Mouse (Mus musculus) limb, embryonic 14.5 days (tissue): ENCODE measurements at regions not wholly inside any gene's neighbourhood (a gene's known extent, or its start where the extent isn't known, plus 50 kb on each side); places are given as distances from the start of the nearest gene placed in this dataset.
A peak's percentile ranks its signal among the peaks of the same experiment; 100 is the strongest.

ENCODE experiments used
- ATAC-seq: fragments of 200-750 bp; cut with Nextera tagmentation; 2 replicates; pipeline ENCODE4 v1.8.0; 2017; ENCODE audit warnings: low read depth, moderate number of reproducible peaks, moderate TSS enrichment; ENCODE audit not compliant: low FRiP score
- DNase-seq: peaks from one replicate; pipeline ENCODE4 v3.0.0-alpha.2; 2015; ENCODE audit warnings: low spot score
- H3K27ac ChIP-seq: fragments of 300-500 bp; sonication (generic); replicated peaks from 2 replicates; pipeline ENCODE4 v1.5.1; 2014; ENCODE audit warnings: low read depth, mild to moderate bottlenecking, low read length, moderate library complexity, mixed read lengths
- H3K27me3 ChIP-seq: fragments of 300-500 bp; sonication (generic); 2 replicates; pipeline ENCODE4 v1.6.1; 2014; ENCODE audit warnings: low read length, mixed read lengths; ENCODE audit not compliant: control insufficient read depth, insufficient read depth
- H3K36me3 ChIP-seq: fragments of 300-500 bp; sonication (generic); 2 replicates; pipeline ENCODE4 v1.6.1; 2014; ENCODE audit warnings: mild to moderate bottlenecking, low read length, moderate library complexity, mixed read lengths; ENCODE audit not compliant: control insufficient read depth, insufficient read depth
- H3K4me1 ChIP-seq: fragments of 300-500 bp; sonication (generic); 2 replicates; pipeline ENCODE4 v1.6.1; 2014; ENCODE audit warnings: antibody characterized with exemption, low read length, mixed read lengths; ENCODE audit not compliant: control insufficient read depth, insufficient read depth
- H3K4me2 ChIP-seq: fragments of 300-500 bp; sonication (generic); replicated peaks from 2 replicates; pipeline ENCODE4 v1.6.1; 2014; ENCODE audit warnings: low read depth, mild to moderate bottlenecking, low read length, moderate library complexity; ENCODE audit not compliant: severe bottlenecking
- H3K4me3 ChIP-seq: fragments of 300-500 bp; sonication (generic); replicated peaks from 2 replicates; pipeline ENCODE4 v1.5.1; 2014; ENCODE audit warnings: low read length
- H3K9ac ChIP-seq: fragments of 300-500 bp; sonication (generic); 2 replicates; pipeline ENCODE4 v1.6.1; 2014; ENCODE audit warnings: mild to moderate bottlenecking, low read depth, low read length, moderate library complexity; ENCODE audit not compliant: severe bottlenecking
- H3K9me3 ChIP-seq: fragments of 300-500 bp; sonication (generic); 2 replicates; pipeline ENCODE4 v1.6.1; 2016; ENCODE audit warnings: low read length; ENCODE audit not compliant: control insufficient read depth
- POLR2A ChIP-seq: fragments of 200-500 bp; IDR thresholded peaks from 2 replicates; pipeline ENCODE4 v1.8.0; 2012; ENCODE audit warnings: inconsistent platforms, mild to moderate bottlenecking, moderate library complexity, borderline replicate concordance; ENCODE audit not compliant: insufficient read depth, insufficient read length; ENCODE audit errors: extremely low read depth
- WGBS: fragments of 180-500 bp; shearing (Covaris S2); extraction: QIAGEN DNeasy Blood & Tissue Kit; methylation state at CpG from one replicate; pipeline ENCODE4 v1.1.7; 2014; 5-methylcytosine and 5-hydroxymethylcytosine counted together

DNA sequence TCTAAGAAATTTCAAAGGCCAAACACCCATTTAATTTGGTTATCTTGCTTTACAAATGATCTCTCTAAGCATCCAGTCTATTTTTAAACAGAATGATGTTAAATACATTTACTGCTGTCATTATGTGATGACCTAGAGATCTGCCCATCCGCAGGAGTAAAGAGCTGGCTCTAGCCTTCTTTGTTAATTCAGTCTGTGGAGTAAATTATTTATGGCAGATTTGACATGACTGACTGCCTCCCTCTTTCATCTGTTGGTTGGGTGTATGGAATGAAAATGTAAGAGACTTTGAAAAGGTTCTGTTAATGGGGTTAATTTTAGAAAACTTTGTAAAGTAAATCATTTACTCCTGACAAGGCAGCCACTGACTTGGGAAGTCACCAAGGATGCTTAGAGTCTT is 123.3 kb downstream of the Tex29 start:
- Histone ChIP-seq H3K4me2 (no peak overlapping the region), H3K36me3 (no peaks in the 10 kb centered on the region), H3K27me3 (no peaks in the 10 kb centered on the region), H3K4me1 (no peaks in the 10 kb centered on the region), H3K4me3 (no peak overlapping the region), H3K9me3 (no peaks in the 10 kb centered on the region), H3K9ac (no peak overlapping the region), H3K27ac (no peak overlapping the region)
- DNase-seq (no peak), ATAC-seq (no peak)
- no peak for TF ChIP-seq POLR2A
- 75% methylated on average over 1 of the region's 1 CpGs for WGBS

DNA sequence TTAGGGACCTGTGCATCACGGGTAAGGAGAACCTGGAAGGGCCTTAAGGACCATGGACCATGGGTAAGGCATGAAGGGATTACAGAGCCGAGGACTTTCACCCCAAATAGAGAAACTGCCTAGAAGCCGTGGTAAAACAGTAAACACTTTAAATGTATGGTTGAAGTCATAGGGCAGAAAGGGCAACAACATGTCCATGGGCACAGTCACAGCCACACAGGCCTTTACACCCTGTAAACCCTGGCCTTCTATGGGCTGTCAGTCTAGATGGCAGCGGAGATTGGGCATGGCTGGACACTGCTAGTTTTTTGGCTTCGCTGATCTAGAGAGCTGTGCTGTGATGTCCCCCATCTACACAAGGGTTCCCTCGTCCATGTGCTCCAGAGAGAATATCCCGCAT is 127.4 kb downstream of the Tex29 start:
- WGBS: 87% methylated on average over 7 of the region's 7 CpGs
- Histone ChIP-seq H3K9ac (no peak overlapping the region), H3K27ac (no peak overlapping the region), H3K27me3 (no peaks in the 10 kb centered on the region), H3K4me3 (no peak overlapping the region), H3K4me2 (no peak overlapping the region), H3K4me1 (no peaks in the 10 kb centered on the region), H3K9me3 (no peaks in the 10 kb centered on the region), H3K36me3 (no peaks in the 10 kb centered on the region)
- DNase-seq (no peak), ATAC-seq (no peak)
- TF ChIP-seq POLR2A: no peak

DNA sequence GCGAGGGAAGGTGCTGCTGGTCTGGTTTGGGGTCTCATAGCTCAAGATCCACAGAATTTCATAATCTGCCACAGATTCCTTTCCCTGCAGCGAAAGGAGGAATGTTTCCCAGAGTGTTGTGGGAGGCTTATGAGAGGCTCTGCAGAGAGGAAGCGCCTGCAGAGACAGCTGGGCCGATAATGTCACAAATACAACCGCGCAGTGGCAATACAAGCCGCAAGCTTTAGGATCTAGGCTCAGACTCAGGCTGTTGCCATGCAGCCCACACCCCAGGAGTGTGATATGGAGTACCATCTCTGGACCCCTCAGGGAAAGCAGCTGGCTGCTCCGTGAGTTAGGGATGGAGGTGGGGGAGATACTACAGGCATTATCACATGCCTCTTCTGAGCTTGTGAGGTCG is 130.2 kb downstream of the Tex29 start:
- Histone ChIP-seq H3K9me3 (no peaks in the 10 kb centered on the region), H3K4me1 (peaks cover 7% of the 10 kb centered on the region; the same call in 1 of the 2 replicates), H3K27ac (no peak overlapping the region), H3K9ac (no peak overlapping the region), H3K36me3 (no peaks in the 10 kb centered on the region), H3K27me3 (no peaks in the 10 kb centered on the region), H3K4me2 (no peak overlapping the region), H3K4me3 (no peak overlapping the region)
- ATAC-seq: no peak
- no peak for DNase-seq
- no peak for TF ChIP-seq POLR2A
- 87% methylated on average over 9 of the region's 9 CpGs for WGBS

DNA sequence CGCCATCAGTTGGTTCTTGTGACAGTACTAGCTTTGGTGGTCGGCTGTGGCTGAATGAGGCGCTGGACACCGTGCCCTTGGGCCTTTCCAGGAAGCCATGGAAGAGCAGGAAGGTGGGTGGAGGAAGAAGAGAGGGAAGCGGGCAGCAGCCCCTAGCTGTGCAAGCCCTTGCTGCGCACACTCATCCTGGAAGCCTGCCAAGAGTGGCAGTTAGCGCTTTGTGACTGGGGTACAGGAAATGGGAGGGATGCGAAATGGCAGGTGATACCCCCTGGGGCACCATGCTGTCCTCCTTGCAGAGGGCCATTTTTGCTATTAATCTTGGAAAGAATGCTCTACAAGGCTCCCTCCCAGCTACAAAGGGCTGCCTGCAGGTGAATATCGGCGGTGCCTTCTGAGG is 133.2 kb downstream of the Tex29 start:
- Histone ChIP-seq H3K4me2 (no peak overlapping the region), H3K27ac (no peak overlapping the region), H3K4me1 (peaks cover 7% of the 10 kb centered on the region; the same call in 1 of the 2 replicates), H3K27me3 (no peaks in the 10 kb centered on the region), H3K36me3 (no peaks in the 10 kb centered on the region), H3K4me3 (no peak overlapping the region), H3K9ac (no peak overlapping the region), H3K9me3 (no peaks in the 10 kb centered on the region)
- no peak for TF ChIP-seq POLR2A
- ATAC-seq (no peak), DNase-seq (peak; percentile 5)
- WGBS: 47% methylated on average over 10 of the region's 10 CpGs

DNA sequence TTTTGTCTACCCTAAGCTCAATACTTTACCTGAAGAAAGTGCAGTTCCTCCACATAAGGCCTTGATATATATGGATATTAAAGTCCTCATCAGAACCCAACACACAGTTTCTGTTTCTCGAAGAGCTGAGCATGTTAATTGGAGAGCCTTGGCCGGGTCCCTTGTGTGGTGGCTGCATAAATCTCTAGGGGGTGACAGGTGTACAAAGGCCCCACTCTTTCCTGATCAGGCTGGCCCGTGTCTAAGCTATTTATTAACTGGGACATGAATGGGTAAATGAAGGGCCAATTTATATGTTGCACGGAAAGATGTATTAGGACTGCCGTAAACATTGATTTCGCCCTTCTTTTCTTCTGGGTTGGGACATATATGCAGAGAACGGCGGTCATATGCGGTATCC is 136.8 kb downstream of the Tex29 start:
- DNase-seq: no peak
- Histone ChIP-seq H3K4me2 (no peak overlapping the region), H3K4me3 (no peak overlapping the region), H3K4me1 (peaks cover 7% of the 10 kb centered on the region; the same call in 1 of the 2 replicates), H3K9me3 (no peaks in the 10 kb centered on the region), H3K27ac (no peak overlapping the region), H3K27me3 (no peaks in the 10 kb centered on the region), H3K36me3 (no peaks in the 10 kb centered on the region), H3K9ac (no peak overlapping the region)
- TF ChIP-seq POLR2A: no peak
- no peak for ATAC-seq
- WGBS: 72% methylated on average over 9 of the region's 9 CpGs

DNA sequence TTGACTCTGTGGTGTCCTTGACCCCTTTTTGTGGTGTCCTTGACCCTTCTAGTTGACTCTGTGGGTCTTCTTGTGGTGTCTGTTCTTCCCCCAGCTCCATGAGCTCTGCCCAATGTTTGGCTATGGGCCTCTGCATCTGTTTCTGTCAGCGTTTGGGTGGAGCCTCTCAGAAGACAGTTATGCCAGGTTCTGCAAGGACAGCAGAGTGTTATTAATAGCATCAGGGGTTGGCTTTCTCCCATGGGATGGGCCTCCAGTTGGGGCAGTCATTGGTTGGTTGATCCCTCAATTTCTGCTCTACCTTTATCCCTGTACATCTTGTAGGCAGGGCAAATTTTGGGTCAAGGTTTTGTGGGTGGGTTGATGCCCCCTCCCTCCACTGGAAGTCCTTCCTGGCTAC is 138.8 kb downstream of the Tex29 start:
- Histone ChIP-seq H3K4me3 (no peak overlapping the region), H3K27me3 (no peaks in the 10 kb centered on the region), H3K36me3 (no peaks in the 10 kb centered on the region), H3K27ac (no peak overlapping the region), H3K9ac (no peak overlapping the region), H3K4me2 (no peak overlapping the region), H3K9me3 (no peaks in the 10 kb centered on the region), H3K4me1 (no peaks in the 10 kb centered on the region)
- TF ChIP-seq POLR2A: no peak
- ATAC-seq (no peak), DNase-seq (no peak)
- 67% methylated on average over 1 of the region's 1 CpGs for WGBS
